Mouse (Mus musculus) intestine, embryonic 15.5 days (tissue): Measurements from ENCODE around the gene Eya4. TPM values are rescaled to one million over a fixed set of nuclear protein-coding genes. Genes with fewer than 3 reads are reported as not detected.

Experiments used
- ATAC-seq: fragments of 200-750 bp; cut with Nextera tagmentation; 2 replicates; pipeline ENCODE4 v1.8.0; 2017; ENCODE audit warnings: moderate TSS enrichment, moderate library complexity
- H3K27ac ChIP-seq: fragments of 300-500 bp; sonication (generic); 2 replicates; pipeline ENCODE4 v1.5.1; 2015; ENCODE audit warnings: mild to moderate bottlenecking, inconsistent platforms
- H3K27me3 ChIP-seq: fragments of 300-500 bp; sonication (generic); replicated peaks from 2 replicates; pipeline ENCODE4 v1.6.1; 2015; ENCODE audit warnings: inconsistent platforms
- H3K36me3 ChIP-seq: fragments of 300-500 bp; sonication (generic); 2 replicates; pipeline ENCODE4 v1.6.1; 2015; ENCODE audit warnings: inconsistent platforms
- H3K4me1 ChIP-seq: fragments of 300-500 bp; sonication (generic); replicated peaks from 2 replicates; pipeline ENCODE4 v1.6.1; 2015; ENCODE audit warnings: inconsistent platforms
- H3K4me2 ChIP-seq: fragments of 300-500 bp; sonication (generic); replicated peaks from 2 replicates; pipeline ENCODE4 v1.6.1; 2015; ENCODE audit warnings: mild to moderate bottlenecking, inconsistent platforms
- H3K4me3 ChIP-seq: fragments of 300-500 bp; sonication (generic); replicated peaks from 2 replicates; pipeline ENCODE4 v1.5.1; 2015; ENCODE audit warnings: inconsistent platforms
- H3K9ac ChIP-seq: fragments of 300-500 bp; sonication (generic); 2 replicates; pipeline ENCODE4 v1.6.1; 2015; ENCODE audit warnings: inconsistent platforms
- H3K9me3 ChIP-seq: fragments of 300-500 bp; sonication (generic); 2 replicates; pipeline ENCODE4 v1.6.1; 2016; ENCODE audit warnings: inconsistent platforms
- WGBS: fragments of 180-500 bp; shearing (Covaris S2); methylation state at CpG from one replicate; pipeline ENCODE4 v1.1.7; 2015; 5-methylcytosine and 5-hydroxymethylcytosine counted together
- polyA plus RNA-seq: library from polyadenylated mRNA; unstranded; fragments of >200 nt; fragmentation: Nextera tagmentation; extraction: Ambion mirVana; gene quantifications from 2 replicates; pipeline ENCODE4 v1.2.1, GENCODE M21; 2015

The Eya4 gene
- polyA plus RNA-seq, 1 experiment from 2014 or later, result 1.1 TPM

GRCm38 (mm10) chr10:23322275-23322674 is 28.3 kb downstream of the Eya4 start:
- Histone ChIP-seq H3K36me3 (no peaks in the 10 kb centered on the region), H3K9ac (no peak overlapping the region), H3K4me2 (no peak overlapping the region), H3K9me3 (no peaks in the 10 kb centered on the region), H3K4me1 (no peaks in the 10 kb centered on the region), H3K4me3 (no peak overlapping the region), H3K27me3 (no peaks in the 10 kb centered on the region), H3K27ac (no peak overlapping the region)
- ATAC-seq, result no peak
- WGBS, result 87% methylated on average over 4 of the region's 4 CpGs

- H3K9ac ChIP-seq, result no peak overlapping the region
- H3K27me3 ChIP-seq, result no peaks in the 10 kb centered on the region
- no peak overlapping the region for H3K4me3 ChIP-seq
- WGBS, result 61% methylated on average over 3 of the region's 3 CpGs
- no peaks in the 10 kb centered on the region for H3K36me3 ChIP-seq
- H3K4me2 ChIP-seq, result no peak overlapping the region
- H3K4me1 ChIP-seq, result no peaks in the 10 kb centered on the region
- no peak for ATAC-seq
- H3K9me3 ChIP-seq, result no peaks in the 10 kb centered on the region
- H3K27ac ChIP-seq, result no peak overlapping the region
Measured at GRCm38 (mm10) chr10:23295616-23296015, 55.0 kb downstream of the Eya4 start.

- Histone ChIP-seq H3K4me3 (no peak overlapping the region), H3K36me3 (no peaks in the 10 kb centered on the region), H3K4me1 (no peaks in the 10 kb centered on the region), H3K27me3 (no peaks in the 10 kb centered on the region), H3K9me3 (no peaks in the 10 kb centered on the region), H3K4me2 (no peak overlapping the region), H3K9ac (no peak overlapping the region), H3K27ac (no peak overlapping the region)
- ATAC-seq, result 0 out of 2 replicates have a peak, but pooled peaks have one; percentile 34
- whole genome bisulfite sequencing, result 52% methylated on average over 7 of the region's 7 CpGs
Measured at GRCm38 (mm10) chr10:23292495-23292894, 58.1 kb downstream of the Eya4 start.

GRCm38 (mm10) chr10:23277371-23277770 is 73.2 kb downstream of the Eya4 start:
- Histone ChIP-seq H3K4me2 (no peak overlapping the region), H3K4me3 (no peak overlapping the region), H3K4me1 (no peaks in the 10 kb centered on the region), H3K27me3 (no peaks in the 10 kb centered on the region), H3K9ac (no peak overlapping the region), H3K9me3 (no peaks in the 10 kb centered on the region), H3K36me3 (no peaks in the 10 kb centered on the region), H3K27ac (no peak overlapping the region)
- ATAC-seq, result no peak
- 90% methylated on average over 3 of the region's 3 CpGs for WGBS

- Histone ChIP-seq H3K4me2 (no peak overlapping the region), H3K4me1 (no peaks in the 10 kb centered on the region), H3K9me3 (no peaks in the 10 kb centered on the region), H3K36me3 (no peaks in the 10 kb centered on the region), H3K9ac (no peak overlapping the region), H3K27me3 (no peaks in the 10 kb centered on the region), H3K4me3 (no peak overlapping the region), H3K27ac (no peak overlapping the region)
- no peak for ATAC-seq
- 75% methylated on average over 9 of the region's 9 CpGs for WGBS
Measured at GRCm38 (mm10) chr10:23271050-23271621, 79.5 kb downstream of the Eya4 start.

- no peak overlapping the region for H3K4me2 ChIP-seq
- H3K9me3 ChIP-seq, result no peaks in the 10 kb centered on the region
- no peaks in the 10 kb centered on the region for H3K27me3 ChIP-seq
- ATAC-seq, result no peak
- H3K36me3 ChIP-seq, result no peaks in the 10 kb centered on the region
- no peak overlapping the region for H3K4me3 ChIP-seq
- H3K9ac ChIP-seq, result no peak overlapping the region
- no peak overlapping the region for H3K27ac ChIP-seq
- H3K4me1 ChIP-seq, result no peaks in the 10 kb centered on the region
- WGBS, result 85% methylated on average over 2 of the region's 2 CpGs
Measured at GRCm38 (mm10) chr10:23270502-23270901, 80.1 kb downstream of the Eya4 start.

- Histone ChIP-seq H3K36me3 (no peaks in the 10 kb centered on the region), H3K9ac (no peak overlapping the region), H3K27me3 (no peaks in the 10 kb centered on the region), H3K4me1 (no peaks in the 10 kb centered on the region), H3K9me3 (no peaks in the 10 kb centered on the region), H3K27ac (no peak overlapping the region), H3K4me2 (no peak overlapping the region), H3K4me3 (no peak overlapping the region)
- ATAC-seq, result no peak
- 78% methylated on average over 4 of the region's 4 CpGs for WGBS
Measured at GRCm38 (mm10) chr10:23252180-23252579, 98.4 kb downstream of the Eya4 start.

GRCm38 (mm10) chr10:23246485-23246884 is 104.1 kb downstream of the Eya4 start:
- Histone ChIP-seq H3K27ac (no peak overlapping the region), H3K36me3 (no peaks in the 10 kb centered on the region), H3K4me1 (no peaks in the 10 kb centered on the region), H3K4me3 (no peak overlapping the region), H3K27me3 (no peaks in the 10 kb centered on the region), H3K9ac (no peak overlapping the region), H3K4me2 (no peak overlapping the region), H3K9me3 (no peaks in the 10 kb centered on the region)
- WGBS, result 84% methylated on average over 3 of the region's 3 CpGs
- no peak for ATAC-seq

- Histone ChIP-seq H3K4me2 (no peak overlapping the region), H3K9me3 (no peaks in the 10 kb centered on the region), H3K27ac (no peak overlapping the region), H3K9ac (no peak overlapping the region), H3K36me3 (no peaks in the 10 kb centered on the region), H3K4me1 (no peaks in the 10 kb centered on the region), H3K27me3 (no peaks in the 10 kb centered on the region), H3K4me3 (no peak overlapping the region)
- no peak for ATAC-seq
- WGBS, result 57% methylated on average over 11 of the region's 11 CpGs
Measured at GRCm38 (mm10) chr10:23236918-23237317, 113.7 kb downstream of the Eya4 start.

- no peak overlapping the region for H3K27ac ChIP-seq
- H3K27me3 ChIP-seq, result no peaks in the 10 kb centered on the region
- H3K4me2 ChIP-seq, result no peak overlapping the region
- no peaks in the 10 kb centered on the region for H3K36me3 ChIP-seq
- WGBS, result 82% methylated on average over 4 of the region's 4 CpGs
- ATAC-seq, result no peak
- no peaks in the 10 kb centered on the region for H3K4me1 ChIP-seq
- H3K9ac ChIP-seq, result no peak overlapping the region
- no peak overlapping the region for H3K4me3 ChIP-seq
- no peaks in the 10 kb centered on the region for H3K9me3 ChIP-seq
Measured at GRCm38 (mm10) chr10:23235405-23235804, 115.2 kb downstream of the Eya4 start.

GRCm38 (mm10) chr10:23233425-23233824 is 117.2 kb downstream of the Eya4 start:
- H3K9me3 ChIP-seq, result no peaks in the 10 kb centered on the region
- ATAC-seq, result no peak
- H3K27ac ChIP-seq, result no peak overlapping the region
- no peaks in the 10 kb centered on the region for H3K27me3 ChIP-seq
- H3K4me3 ChIP-seq, result no peak overlapping the region
- 55% methylated on average over 6 of the region's 6 CpGs for WGBS
- H3K4me2 ChIP-seq, result no peak overlapping the region
- H3K4me1 ChIP-seq, result no peaks in the 10 kb centered on the region
- H3K9ac ChIP-seq, result no peak overlapping the region
- H3K36me3 ChIP-seq, result no peaks in the 10 kb centered on the region

- WGBS, result 79% methylated on average over 5 of the region's 5 CpGs
- Histone ChIP-seq H3K36me3 (no peaks in the 10 kb centered on the region), H3K4me1 (no peaks in the 10 kb centered on the region), H3K9ac (no peak overlapping the region), H3K9me3 (no peaks in the 10 kb centered on the region), H3K27me3 (no peaks in the 10 kb centered on the region), H3K4me2 (no peak overlapping the region), H3K4me3 (no peak overlapping the region), H3K27ac (no peak overlapping the region)
- ATAC-seq, result no peak
Measured at GRCm38 (mm10) chr10:23230863-23231262, 119.7 kb downstream of the Eya4 start.

GRCm38 (mm10) chr10:23223336-23223735 is 127.2 kb downstream of the Eya4 start:
- Histone ChIP-seq H3K27me3 (no peaks in the 10 kb centered on the region), H3K4me2 (no peak overlapping the region), H3K36me3 (no peaks in the 10 kb centered on the region), H3K27ac (no peak overlapping the region), H3K9ac (no peak overlapping the region), H3K4me1 (no peaks in the 10 kb centered on the region), H3K9me3 (no peaks in the 10 kb centered on the region), H3K4me3 (no peak overlapping the region)
- 83% methylated on average over 5 of the region's 5 CpGs for WGBS
- no peak for ATAC-seq
